Mouse (Mus musculus): ENCODE results near the gene Ccdc92.

Gene Ccdc92

DNA sequence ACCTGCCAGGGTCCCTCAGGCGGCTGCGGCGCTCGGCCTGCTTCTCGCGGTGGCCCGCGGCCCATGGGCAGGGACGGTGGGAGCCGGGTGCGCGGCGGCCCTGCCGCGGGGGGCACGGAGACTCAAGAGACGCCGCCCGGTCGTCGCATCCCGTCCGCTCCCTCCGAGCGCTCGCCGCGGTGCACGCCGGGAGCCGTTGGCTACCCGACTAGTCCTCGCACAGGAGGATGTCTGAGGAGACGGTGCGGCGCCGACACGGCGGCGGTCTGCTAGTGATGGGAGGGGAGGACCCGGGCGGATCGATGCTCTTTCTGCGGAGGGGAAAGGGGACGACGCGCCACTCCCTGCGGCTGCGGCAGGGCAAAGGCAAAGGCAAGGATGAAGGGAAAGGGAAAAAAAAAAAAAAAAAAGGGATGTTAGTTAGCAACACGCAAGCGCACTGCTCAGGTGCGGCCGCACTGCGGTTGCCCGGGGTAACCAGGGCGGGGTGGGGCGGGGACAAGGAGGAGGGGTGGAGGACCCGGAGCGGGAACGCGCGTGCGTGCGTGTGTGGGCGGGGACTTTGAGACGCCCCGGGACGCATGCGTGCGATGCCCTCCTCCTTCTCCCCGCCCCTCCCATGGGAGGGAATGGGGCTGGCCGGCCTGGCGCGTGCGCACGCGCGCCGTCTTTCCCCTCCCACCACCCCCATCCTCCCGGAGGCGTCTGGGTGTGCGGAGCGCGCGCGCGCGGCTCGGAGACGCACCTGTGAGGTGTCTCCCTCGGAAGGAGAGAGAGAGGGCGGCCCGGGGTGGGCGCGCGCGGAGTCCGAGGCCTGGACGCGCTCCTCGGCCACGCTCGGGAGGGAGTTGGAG is at the start of gene Ccdc92, which contains the start of gene Zfp664:
Ccdc92 (minus strand) TSS at position 412 of the 854 bp plus-strand sequence.
Zfp664 (plus strand) TSS at position 679 of the 854 bp plus-strand sequence.
- DNase-seq (ENCODE audit: low read depth, low spot score): peak; percentile 100

GRCm38 (mm10) chr5:124908860-124909259 is 46.6 kb upstream of the Ccdc92 start:
- DNase-seq (ENCODE audit: low read depth, low spot score): peak; percentile 84

DNA sequence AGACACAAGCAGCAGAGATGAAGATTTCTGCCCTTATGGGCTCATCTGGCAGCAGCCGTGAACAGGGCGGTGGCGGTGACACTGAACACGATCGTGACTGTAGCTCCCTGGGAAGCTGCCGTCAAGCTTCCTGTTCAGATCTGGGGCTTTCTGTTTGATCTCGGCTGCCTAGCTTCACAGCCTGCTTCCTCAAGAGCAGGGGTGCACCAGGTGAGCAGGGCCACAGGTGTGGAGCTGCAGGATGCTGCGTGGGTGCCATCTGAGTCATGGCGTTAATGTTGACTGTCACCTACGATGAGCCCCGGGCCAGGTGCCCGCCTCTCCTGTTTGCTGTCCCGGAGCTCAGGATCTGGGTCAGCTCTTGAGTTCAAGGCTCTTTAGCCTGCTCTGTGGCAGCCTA is 44.7 kb upstream of the Ccdc92 start:
- peak; percentile 80 for DNase-seq (ENCODE audit: low read depth, low spot score)

- no peak for DNase-seq (ENCODE audit: low read depth, low spot score)
Observed at GRCm38 (mm10) chr5:124903852-124904251, 41.6 kb upstream of the Ccdc92 start.

- no peak for DNase-seq (ENCODE audit: low read depth, low spot score)
Observed at GRCm38 (mm10) chr5:124902195-124902594, 40.0 kb upstream of the Ccdc92 start.

DNA sequence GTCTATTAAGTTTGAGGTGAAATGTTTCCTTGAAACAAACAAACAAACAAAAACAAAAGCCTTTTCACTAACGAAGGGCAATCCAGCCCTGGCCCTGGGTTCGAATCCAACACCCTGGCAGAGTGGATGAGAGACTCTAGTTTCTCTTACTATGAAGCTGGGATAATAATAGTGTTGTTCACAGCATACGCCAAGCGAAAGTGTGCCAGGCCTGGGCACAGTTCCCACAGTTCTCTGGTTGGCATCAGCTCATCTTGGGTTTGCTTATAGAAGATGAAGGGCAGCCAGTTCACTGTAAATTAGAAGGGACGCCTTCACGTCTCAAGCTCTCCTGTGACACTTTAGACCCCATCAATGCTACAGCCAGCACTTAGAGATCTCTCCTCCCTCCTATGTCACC is 39.5 kb upstream of the Ccdc92 start:
- DNase-seq (ENCODE audit: low read depth, low spot score): no peak

- DNase-seq (ENCODE audit: low read depth, low spot score): no peak
Observed at GRCm38 (mm10) chr5:124900738-124901490, 38.7 kb upstream of the Ccdc92 start.

DNA sequence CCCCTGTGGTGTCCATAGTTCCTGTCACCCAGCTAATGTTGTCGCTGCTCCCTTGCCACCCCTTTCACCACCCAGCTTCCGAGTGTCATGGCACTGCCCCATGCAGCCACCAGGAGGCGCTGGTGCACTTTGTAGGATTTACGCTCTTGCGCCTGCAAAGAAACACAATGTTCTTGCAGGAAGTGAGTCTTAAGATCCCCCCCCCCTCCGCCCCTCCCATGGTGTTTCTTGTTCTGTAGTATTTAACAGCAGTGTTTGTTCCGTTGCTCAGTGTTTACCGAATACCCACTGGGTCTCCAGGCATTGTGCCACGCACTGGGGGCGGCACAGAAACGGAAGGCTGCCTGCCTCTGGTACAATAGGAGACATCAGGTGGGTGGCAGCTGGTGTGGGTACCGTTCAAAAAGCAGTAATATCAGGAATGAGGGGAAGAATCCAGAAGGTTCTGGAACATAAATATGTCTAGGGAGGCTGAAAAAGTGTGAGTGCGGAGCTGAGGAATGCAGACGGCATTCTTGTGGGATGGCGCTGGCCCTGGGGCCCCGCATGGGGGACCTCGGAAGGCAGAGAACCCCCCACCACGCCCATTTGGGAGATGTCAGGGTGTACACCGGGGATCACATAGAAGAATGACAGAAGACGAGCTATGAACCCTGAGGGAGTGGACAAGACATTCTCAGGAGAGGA is 37.9 kb upstream of the Ccdc92 start:
- peak; percentile 93 for DNase-seq (ENCODE audit: low read depth, low spot score)

GRCm38 (mm10) chr5:124896135-124896534 is 33.9 kb upstream of the Ccdc92 start:
- no peak for DNase-seq (ENCODE audit: low read depth, low spot score)

DNA sequence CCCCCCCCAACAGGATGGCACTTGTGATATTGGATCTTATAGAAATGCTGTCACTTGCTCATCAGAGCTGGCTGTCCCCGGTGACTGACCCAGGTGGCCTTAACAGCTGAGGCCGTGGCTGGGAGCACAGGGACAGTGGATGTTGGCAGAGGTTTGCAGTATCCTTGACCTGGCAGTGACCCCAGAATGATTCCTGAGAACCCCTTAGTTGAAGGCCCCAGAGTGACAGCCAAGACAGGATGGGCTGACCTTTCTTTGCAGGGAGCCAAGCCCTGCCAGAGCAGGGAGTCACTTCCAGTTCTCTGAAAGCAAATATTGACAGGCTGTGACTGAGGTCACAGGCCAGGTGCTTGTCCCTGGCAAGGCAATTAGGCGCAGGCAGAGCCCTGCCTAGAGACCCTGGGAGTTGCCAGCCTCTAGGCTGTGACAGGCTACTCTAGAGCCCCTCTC is 29.7 kb upstream of the Ccdc92 start:
- DNase-seq (ENCODE audit: low read depth, low spot score): no peak

DNA sequence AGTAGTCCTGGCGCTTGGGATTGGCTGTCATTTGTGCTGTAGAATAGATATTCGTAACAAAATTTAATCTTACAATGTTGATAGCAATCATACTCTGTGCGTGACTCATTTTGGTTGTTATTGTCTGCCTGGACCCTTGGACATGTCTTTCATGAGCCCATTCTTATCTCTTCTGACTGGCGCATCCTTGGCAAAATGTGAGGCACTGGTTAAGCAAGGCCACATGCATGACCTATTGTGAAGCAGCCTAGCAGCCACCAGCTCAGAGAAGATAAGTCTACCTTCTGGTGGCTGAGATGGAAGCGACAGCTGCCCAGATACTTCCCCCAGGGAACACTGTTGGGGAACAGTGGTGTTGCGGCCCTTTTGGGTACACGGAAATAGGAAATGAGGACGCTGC is 26.4 kb upstream of the Ccdc92 start:
- no peak for DNase-seq (ENCODE audit: low read depth, low spot score)

GRCm38 (mm10) chr5:124883877-124884276 is 21.7 kb upstream of the Ccdc92 start:
- DNase-seq (ENCODE audit: low read depth, low spot score): no peak

DNA sequence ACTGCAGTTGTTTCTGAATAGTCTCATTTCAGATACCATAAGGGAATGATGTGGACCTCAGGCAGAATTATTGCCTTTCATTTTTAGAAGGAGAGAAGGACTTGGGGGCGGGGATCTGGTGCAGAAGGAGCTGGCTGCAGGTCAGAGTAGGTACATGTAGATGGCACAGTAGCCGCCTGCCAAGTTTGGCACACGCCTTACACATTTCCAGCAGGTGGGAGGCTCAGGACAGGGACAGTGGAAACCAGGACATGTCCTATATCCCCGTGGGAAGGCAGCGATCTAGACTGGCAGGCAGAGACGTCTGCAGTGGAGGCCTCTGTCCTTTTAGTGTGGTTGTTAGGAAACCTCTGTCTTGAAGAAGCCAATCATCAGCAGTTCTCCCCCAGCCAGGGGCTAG is 17.6 kb upstream of the Ccdc92 start:
- DNase-seq (ENCODE audit: low read depth, low spot score): no peak

DNA sequence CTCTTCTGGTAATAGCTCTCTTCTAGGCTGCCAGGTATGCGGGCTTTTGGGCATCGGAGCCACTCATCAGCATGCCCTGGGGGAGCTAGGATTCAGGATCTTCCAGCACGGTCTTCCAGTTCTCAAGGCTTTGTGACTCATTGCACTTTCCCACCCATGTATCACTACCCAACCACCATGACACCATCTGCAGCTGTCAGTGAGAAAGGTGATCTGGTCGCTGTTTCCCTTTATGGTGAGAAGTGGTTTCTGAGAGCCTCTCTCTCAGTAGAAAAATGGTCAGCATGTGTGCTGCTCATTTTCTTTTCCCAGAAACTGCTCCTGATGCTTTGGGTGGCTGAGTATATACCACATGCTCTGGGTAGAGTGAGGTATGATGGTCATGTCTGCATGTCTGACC is 17.0 kb upstream of the Ccdc92 start:
- DNase-seq (ENCODE audit: low read depth, low spot score): no peak

DNA sequence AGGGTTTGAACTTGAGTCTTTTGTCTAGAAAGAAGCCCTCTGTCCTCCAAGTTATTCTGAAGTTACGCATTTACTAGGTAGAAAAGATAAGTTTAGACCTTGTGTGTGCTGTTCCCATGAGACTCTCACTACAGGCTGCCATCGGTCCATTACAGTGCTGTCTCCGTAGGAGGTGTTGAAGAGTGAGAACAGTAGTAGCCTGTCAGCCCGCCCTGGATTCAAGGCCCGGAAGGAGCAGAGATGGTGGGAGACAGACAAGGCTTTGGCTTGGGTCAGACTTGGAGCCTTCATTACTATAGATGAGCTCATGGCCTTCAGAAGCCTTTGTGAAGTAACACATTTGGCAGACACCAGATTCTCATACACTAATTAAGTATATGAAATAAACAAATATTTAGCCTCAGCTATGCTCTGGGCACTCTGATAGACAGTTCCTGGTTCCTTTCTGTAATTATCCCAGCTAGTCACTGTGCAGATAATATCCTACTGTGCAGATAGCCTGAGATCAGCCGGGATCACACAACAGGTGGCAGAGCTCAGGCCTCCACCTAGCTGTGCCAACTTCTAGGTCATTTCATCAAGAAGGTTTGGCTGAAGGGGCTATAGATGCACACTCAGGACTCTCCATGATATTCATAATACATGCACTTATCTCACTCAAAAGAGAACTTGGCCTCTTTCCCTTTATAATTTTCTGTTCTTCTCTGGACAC is 11.8 kb upstream of the Ccdc92 start:
- DNase-seq (ENCODE audit: low read depth, low spot score): no peak

- no peak for DNase-seq (ENCODE audit: low read depth, low spot score)
Observed at GRCm38 (mm10) chr5:124873096-124873495, 10.9 kb upstream of the Ccdc92 start.

- no peak for DNase-seq (ENCODE audit: low read depth, low spot score)
Observed at GRCm38 (mm10) chr5:124872033-124872432, 9.8 kb upstream of the Ccdc92 start.

- DNase-seq (ENCODE audit: low read depth, low spot score): peak; percentile 80
Observed at GRCm38 (mm10) chr5:124868981-124869380, 6.8 kb upstream of the Ccdc92 start.

- DNase-seq (ENCODE audit: low read depth, low spot score): peak; percentile 48
Observed at GRCm38 (mm10) chr5:124862871-124863741, 882 bp upstream of the Ccdc92 start.

DNA sequence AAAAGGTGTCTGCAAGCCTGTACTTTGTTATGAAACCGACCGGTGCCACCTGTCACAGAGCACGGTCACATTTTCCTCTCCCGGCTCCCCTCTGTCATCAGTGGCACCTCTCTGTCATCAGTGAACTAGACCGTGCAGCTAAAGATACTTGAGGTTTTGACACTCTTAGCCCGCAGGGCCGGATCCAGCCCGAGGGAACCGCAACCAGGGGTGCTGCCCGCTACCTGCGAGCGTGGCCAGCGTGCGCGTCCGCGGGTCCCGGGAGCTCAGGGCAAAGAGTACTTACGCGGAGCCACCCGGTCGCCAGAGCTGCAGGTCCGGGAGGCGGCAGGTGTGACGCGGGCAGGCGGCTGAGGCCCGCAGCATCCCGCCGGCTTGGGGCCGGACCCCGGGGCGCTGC is 761 bp downstream of the Ccdc92 start:
- peak; percentile 70 for DNase-seq (ENCODE audit: low read depth, low spot score)

Data from CD4-positive, CD25-positive, alpha-beta regulatory T cell, adult 2 months (primary cell).